Mouse (Mus musculus) liver, adult 2 months (tissue): ENCODE measurements around the gene Rprd1b.

Experiments
- CTCF ChIP-seq: fragments of 200-500 bp; IDR thresholded peaks from 2 replicates; pipeline ENCODE4 v1.5.1; 2011; ENCODE audit warnings: low read depth, low read length, control low read depth
- POLR2A ChIP-seq: fragments of 200-500 bp; IDR thresholded peaks from 2 replicates; pipeline ENCODE4 v1.6.1; 2011; ENCODE audit warnings: low read length, control low read depth; ENCODE audit not compliant: insufficient read depth; ENCODE audit errors: extremely low read depth

- TF ChIP-seq CTCF (no peak), POLR2A (no peak)
Measured at GRCm38 (mm10) chr2:158137771-158138170, 109.5 kb downstream of the Rprd1b start.
